Mouse (Mus musculus) ES-Bruce4 (cell line): ENCODE results near the gene Cdkl3.

ENCODE experiments used
- CTCF ChIP-seq: IDR thresholded peaks from one replicate; pipeline ENCODE4 v1.8.1; 2011; ENCODE audit warnings: low read depth, low read length
- EP300 ChIP-seq: IDR thresholded peaks from 2 replicates; pipeline ENCODE4 v1.6.1; 2011; ENCODE audit warnings: low read depth, low read length; ENCODE audit not compliant: insufficient read depth
- POLR2A ChIP-seq: IDR thresholded peaks from one replicate; pipeline ENCODE4 v1.8.1; 2011; ENCODE audit warnings: low read length; ENCODE audit not compliant: insufficient read depth

GRCm38 (mm10) chr11:52099031-52099761 is 95.2 kb downstream of the Cdkl3 start:
- TF ChIP-seq EP300, result no peak
- TF ChIP-seq CTCF, result no peak
- TF ChIP-seq POLR2A, result no peak
